Mouse (Mus musculus) hindbrain, embryonic 14.5 days (tissue): ENCODE data around the gene Ffar1. TPM values are rescaled to one million over a fixed set of nuclear protein-coding genes. Genes with fewer than 3 reads are reported as not detected.
"Not testable (repeated sequence)": the region's sequence is repeated elsewhere in the genome, so short reads cannot be mapped to it uniquely, and the experiment has no call there.

Experiments
- ATAC-seq: fragments of 200-750 bp; cut with Nextera tagmentation; 2 replicates; pipeline ENCODE4 v1.8.0; 2017; ENCODE audit warnings: moderate number of reproducible peaks, mild to moderate bottlenecking, moderate TSS enrichment, moderate library complexity; ENCODE audit not compliant: low FRiP score
- DNase-seq: peaks from one replicate; pipeline ENCODE4 v3.0.0-alpha.2; 2015; ENCODE audit warnings: low spot score
- H3K27ac ChIP-seq: fragments of 300-500 bp; sonication (generic); 2 replicates; pipeline ENCODE4 v1.5.1; 2014; ENCODE audit warnings: mild to moderate bottlenecking, moderate library complexity
- H3K27me3 ChIP-seq: fragments of 300-500 bp; sonication (generic); 2 replicates; pipeline ENCODE4 v1.6.1; 2014; ENCODE audit warnings: mild to moderate bottlenecking, low read length, mixed read lengths; ENCODE audit not compliant: control insufficient read depth, insufficient read depth
- H3K36me3 ChIP-seq: fragments of 300-500 bp; sonication (generic); replicated peaks from 2 replicates; pipeline ENCODE4 v1.6.1; 2014; ENCODE audit not compliant: control insufficient read depth, insufficient read depth
- H3K4me1 ChIP-seq: fragments of 300-500 bp; sonication (generic); replicated peaks from 2 replicates; pipeline ENCODE4 v1.6.1; 2014; ENCODE audit warnings: antibody characterized with exemption, low read length, mixed read lengths; ENCODE audit not compliant: control insufficient read depth, insufficient read depth
- H3K4me2 ChIP-seq: fragments of 300-500 bp; sonication (generic); replicated peaks from 2 replicates; pipeline ENCODE4 v1.6.1; 2014; ENCODE audit warnings: mild to moderate bottlenecking, moderate library complexity
- H3K4me3 ChIP-seq: fragments of 300-500 bp; sonication (generic); replicated peaks from 2 replicates; pipeline ENCODE4 v1.5.1; 2014; ENCODE audit warnings: mild to moderate bottlenecking, low read length
- H3K9ac ChIP-seq: fragments of 300-500 bp; sonication (generic); 2 replicates; pipeline ENCODE4 v1.6.1; 2014
- H3K9me3 ChIP-seq: fragments of 300-500 bp; sonication (generic); 2 replicates; pipeline ENCODE4 v1.6.1; 2016; ENCODE audit warnings: low read length; ENCODE audit not compliant: control insufficient read depth
- WGBS: fragments of 180-500 bp; shearing (Covaris S2); extraction: QIAGEN DNeasy Blood & Tissue Kit; methylation state at CpG from one replicate; pipeline ENCODE4 v1.1.7; 2014; 5-methylcytosine and 5-hydroxymethylcytosine counted together
- polyA plus RNA-seq: library from polyadenylated mRNA; unstranded; fragments of >200 nt; fragmentation: Nextera tagmentation; extraction: Ambion mirVana; gene quantifications from 2 replicates; pipeline ENCODE4 v1.2.1, GENCODE M21; 2014

The Ffar1 gene
- polyA plus RNA-seq, 1 experiment from 2014 or later = not detected

DNA sequence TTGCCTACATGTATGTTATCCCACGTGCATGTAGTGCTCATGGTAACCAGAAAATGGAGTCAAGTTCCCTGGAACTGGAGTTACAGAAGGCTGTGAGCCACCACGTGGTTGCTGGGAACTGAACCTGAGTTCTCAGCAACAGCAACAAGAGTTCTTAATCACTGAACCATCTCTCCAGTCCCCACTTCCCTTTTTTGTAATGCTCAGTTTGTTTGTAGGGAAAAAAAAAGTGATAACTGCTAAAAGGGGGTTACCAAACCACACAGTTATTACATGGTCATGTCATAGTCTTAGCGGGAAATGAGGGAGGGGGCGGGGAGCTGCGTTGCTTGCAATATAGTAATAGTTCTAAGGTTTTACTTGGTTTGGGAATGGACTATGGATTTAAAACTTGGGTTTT is 19.3 kb downstream of the Ffar1 start:
- ATAC-seq (no peak), DNase-seq (no peak)
- WGBS = 86% methylated on average over 5 of the region's 5 CpGs
- no peak overlapping the region for H3K27ac ChIP-seq
- no peaks in the 10 kb centered on the region for H3K27me3 ChIP-seq
- no peak overlapping the region for H3K4me2 ChIP-seq
- no peak overlapping the region for H3K4me3 ChIP-seq
- H3K9ac ChIP-seq = no peak overlapping the region
- H3K36me3 ChIP-seq = no peaks in the 10 kb centered on the region
- H3K9me3 ChIP-seq = no peaks in the 10 kb centered on the region
- H3K4me1 ChIP-seq = no peaks in the 10 kb centered on the region

DNA sequence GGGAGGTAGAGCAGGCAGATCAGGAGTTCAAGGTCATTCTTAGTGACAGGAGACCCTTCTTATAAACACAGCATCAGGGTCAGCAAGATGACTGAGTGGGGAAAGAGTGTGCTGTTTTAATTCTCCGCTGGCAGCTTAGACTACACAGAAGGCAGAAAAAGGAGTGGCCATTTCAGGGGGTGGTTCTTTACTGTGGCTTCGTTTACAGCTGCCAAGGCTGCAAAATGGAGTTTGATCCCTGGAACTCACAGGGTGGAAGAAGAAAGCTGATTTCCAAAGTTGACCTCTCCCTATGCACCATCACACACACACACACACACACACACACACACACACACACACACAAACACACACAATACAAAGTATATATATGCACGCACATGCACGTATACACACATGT is 20.0 kb downstream of the Ffar1 start:
- Histone ChIP-seq H3K36me3 (no peaks in the 10 kb centered on the region), H3K27ac (no peak overlapping the region), H3K4me1 (no peaks in the 10 kb centered on the region), H3K9ac (no peak overlapping the region), H3K27me3 (no peaks in the 10 kb centered on the region), H3K4me2 (no peak overlapping the region), H3K4me3 (no peak overlapping the region), H3K9me3 (no peaks in the 10 kb centered on the region)
- WGBS = 83% methylated on average over 4 of the region's 4 CpGs
- no peak for ATAC-seq
- DNase-seq = no peak

DNA sequence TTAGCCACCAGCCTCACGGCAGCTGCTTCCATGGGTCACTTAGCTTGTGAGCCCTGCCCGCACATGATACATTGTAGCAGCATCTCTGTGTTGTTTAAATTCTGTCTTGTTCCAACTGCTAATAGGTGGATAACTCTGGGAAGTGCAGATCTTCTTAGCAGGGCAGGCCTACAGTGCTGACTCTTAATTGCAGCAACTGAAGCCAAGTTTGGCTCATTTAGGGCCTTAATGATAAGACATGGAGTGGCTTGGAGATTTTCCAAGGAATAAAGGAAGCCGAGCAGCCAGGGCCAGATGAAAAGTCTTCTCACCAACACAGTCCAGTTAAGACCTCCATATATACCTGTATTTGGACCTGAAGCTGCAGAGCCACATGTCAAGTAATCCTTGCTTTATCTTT is 21.1 kb downstream of the Ffar1 start:
- Histone ChIP-seq H3K27me3 (no peaks in the 10 kb centered on the region), H3K4me1 (no peaks in the 10 kb centered on the region), H3K4me3 (no peak overlapping the region), H3K4me2 (no peak overlapping the region), H3K9me3 (no peaks in the 10 kb centered on the region), H3K27ac (no peak overlapping the region), H3K36me3 (no peaks in the 10 kb centered on the region), H3K9ac (no peak overlapping the region)
- ATAC-seq = no peak
- WGBS = 74% methylated on average over 3 of the region's 3 CpGs
- no peak for DNase-seq

DNA sequence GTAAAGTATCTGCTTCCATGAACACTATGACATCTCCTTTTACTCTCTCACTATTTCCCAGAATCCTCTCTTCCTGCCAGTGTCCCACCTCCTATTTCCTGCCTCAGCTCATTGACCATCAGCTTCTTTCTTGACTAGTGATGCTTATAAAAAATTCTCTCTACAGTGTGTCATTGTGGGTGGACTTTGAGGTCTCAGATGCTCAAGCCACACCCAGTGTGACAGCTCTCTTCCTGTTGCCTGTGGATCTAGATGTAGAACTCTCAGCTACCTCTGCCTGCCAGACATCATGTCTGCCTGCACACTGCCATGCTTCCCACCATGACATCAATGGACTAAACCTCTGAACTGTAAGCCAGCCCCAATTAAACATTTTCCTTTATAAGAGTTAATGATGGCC is 24.1 kb downstream of the Ffar1 start:
- no peaks in the 10 kb centered on the region for H3K9me3 ChIP-seq
- H3K4me2 ChIP-seq = no peak overlapping the region
- no peaks in the 10 kb centered on the region for H3K36me3 ChIP-seq
- no peaks in the 10 kb centered on the region for H3K4me1 ChIP-seq
- DNase-seq = no peak
- no peak overlapping the region for H3K27ac ChIP-seq
- no peaks in the 10 kb centered on the region for H3K27me3 ChIP-seq
- H3K4me3 ChIP-seq = no peak overlapping the region
- no peak for ATAC-seq
- H3K9ac ChIP-seq = no peak overlapping the region

DNA sequence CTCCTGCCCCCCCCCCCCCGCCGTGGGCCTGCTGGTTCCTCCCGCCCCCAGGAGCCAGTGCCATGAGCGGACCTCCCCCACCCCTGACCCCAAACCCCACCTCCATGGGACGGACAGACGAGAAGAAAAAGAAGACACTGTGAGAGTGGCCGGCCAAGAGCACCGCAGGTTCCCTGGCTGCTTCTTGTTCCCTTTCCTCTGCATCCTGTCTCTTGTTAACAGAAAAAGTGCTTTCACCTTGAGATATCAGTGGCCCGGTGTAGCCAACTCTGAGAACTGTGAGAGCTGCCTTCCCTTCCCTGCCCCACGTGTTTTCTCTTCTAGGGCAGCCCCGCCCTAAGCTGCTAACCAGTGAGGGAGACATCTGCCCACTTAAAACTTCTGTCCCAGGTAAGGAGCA is 28.7 kb downstream of the Ffar1 start:
- not testable (repeated sequence) for H3K9me3 ChIP-seq, H3K4me3 ChIP-seq, ATAC-seq, H3K4me2 ChIP-seq, H3K27me3 ChIP-seq, H3K4me1 ChIP-seq, H3K27ac ChIP-seq, H3K36me3 ChIP-seq, DNase-seq, H3K9ac ChIP-seq
- 41% methylated on average over 8 of the region's 11 CpGs for WGBS

DNA sequence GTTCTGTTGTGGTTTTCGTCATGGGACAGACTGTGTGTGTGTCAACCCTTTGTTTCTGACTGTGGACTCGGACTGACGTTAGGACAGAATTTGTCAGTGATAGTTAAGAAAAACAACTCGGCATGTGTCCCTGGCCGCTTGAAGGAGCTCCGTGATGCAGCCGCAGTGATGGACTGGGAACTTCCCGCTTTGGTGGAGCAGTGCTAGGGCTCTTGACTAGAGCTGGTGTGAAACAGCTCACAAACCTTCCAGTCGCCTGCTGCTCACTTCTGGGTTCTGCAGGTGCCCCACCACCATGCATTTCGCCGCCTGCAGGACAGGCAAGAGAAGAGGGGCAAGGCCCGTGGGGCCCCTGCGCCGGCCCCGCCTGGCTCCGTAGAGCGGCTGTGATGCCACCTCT is 29.1 kb downstream of the Ffar1 start:
- 67% methylated on average over 15 of the region's 17 CpGs for WGBS
- Histone ChIP-seq H3K4me2 (no peak overlapping the region), H3K4me1 (no peaks in the 10 kb centered on the region), H3K9me3 (no peaks in the 10 kb centered on the region), H3K36me3 (no peaks in the 10 kb centered on the region), H3K27me3 (no peaks in the 10 kb centered on the region), H3K4me3 (no peak overlapping the region), H3K9ac (no peak overlapping the region), H3K27ac (no peak overlapping the region)
- no peak for DNase-seq
- no peak for ATAC-seq

DNA sequence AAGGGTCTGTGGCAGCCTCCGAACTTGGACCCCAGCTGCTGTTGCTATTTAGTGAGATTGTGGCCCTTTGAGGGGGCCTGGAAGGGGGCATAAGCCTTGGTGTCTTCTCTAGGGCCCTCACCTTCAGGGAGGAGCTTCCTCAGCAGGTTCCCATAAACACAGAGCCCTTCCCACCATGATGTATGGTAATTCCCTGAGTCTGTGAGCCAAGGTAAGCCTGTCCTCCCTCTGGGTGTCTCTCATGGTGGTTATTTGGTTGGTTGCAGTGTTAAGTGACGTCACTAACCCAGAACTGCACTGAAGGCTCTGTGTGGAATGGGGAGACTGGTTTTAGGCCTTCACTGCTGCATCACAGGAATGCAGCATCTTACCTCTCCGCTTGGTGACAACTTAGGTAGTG is 31.9 kb downstream of the Ffar1 start:
- DNase-seq = no peak
- WGBS = 66% methylated on average over 3 of the region's 3 CpGs

DNA sequence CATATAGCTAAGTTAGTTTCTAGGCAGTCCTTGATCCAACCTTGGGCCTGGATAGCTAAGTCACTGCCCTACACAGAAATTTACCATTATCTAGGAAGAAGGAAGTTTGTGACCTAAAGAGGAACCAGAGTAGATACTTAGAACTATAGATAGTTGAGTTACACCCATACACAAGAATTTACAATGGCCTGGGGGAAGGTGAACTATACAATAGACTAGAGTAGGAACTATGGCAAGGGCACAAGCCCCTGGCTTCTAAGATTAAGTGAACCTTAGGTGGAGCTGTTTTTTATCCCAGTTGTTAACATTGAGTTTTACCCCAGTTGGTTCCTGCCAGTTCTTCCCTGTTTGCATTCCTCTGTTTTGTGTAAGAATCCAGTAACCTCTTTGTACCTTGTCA is 32.5 kb downstream of the Ffar1 start:
- not testable (repeated sequence) for H3K27ac ChIP-seq, DNase-seq, H3K4me1 ChIP-seq, H3K4me3 ChIP-seq, H3K9me3 ChIP-seq, H3K4me2 ChIP-seq, H3K27me3 ChIP-seq, H3K9ac ChIP-seq, H3K36me3 ChIP-seq, ATAC-seq

More for the DNA sequence above, 31.9 kb downstream of the Ffar1 start:
- no peaks in the 10 kb centered on the region for H3K27me3 ChIP-seq
- ATAC-seq = no peak
- H3K36me3 ChIP-seq = no peaks in the 10 kb centered on the region
- no peak overlapping the region for H3K4me3 ChIP-seq
- no peak overlapping the region for H3K9ac ChIP-seq
- no peaks in the 10 kb centered on the region for H3K4me1 ChIP-seq
- no peak overlapping the region for H3K27ac ChIP-seq
- no peaks in the 10 kb centered on the region for H3K9me3 ChIP-seq
- H3K4me2 ChIP-seq = no peak overlapping the region

DNA sequence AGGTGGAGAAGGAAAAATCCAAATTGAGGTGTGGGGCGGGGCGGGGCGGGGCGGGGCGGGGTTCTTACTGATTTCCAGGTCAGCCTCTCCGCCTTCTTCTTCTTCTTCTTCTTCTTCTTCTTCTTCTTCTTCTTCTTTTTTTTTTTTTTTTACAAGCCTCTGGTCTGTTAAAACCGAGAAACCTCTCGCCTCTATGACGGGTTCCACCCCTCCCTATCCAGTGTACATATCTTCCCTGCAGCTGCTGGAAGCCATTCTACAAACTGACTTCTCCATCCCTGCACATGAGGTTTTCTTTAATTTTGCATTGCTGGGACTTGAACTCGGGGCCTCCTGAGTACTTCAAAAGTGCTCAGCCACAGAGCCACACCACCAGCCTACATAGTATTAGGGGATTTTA is 34.7 kb downstream of the Ffar1 start:
- H3K27ac ChIP-seq = no peak overlapping the region
- H3K36me3 ChIP-seq = no peaks in the 10 kb centered on the region
- H3K4me3 ChIP-seq = no peak overlapping the region
- no peak overlapping the region for H3K9ac ChIP-seq
- DNase-seq (no peak), ATAC-seq (no peak)
- no peaks in the 10 kb centered on the region for H3K9me3 ChIP-seq
- H3K27me3 ChIP-seq = no peaks in the 10 kb centered on the region
- no peaks in the 10 kb centered on the region for H3K4me1 ChIP-seq
- WGBS = 93% methylated on average over 10 of the region's 10 CpGs
- H3K4me2 ChIP-seq = no peak overlapping the region

DNA sequence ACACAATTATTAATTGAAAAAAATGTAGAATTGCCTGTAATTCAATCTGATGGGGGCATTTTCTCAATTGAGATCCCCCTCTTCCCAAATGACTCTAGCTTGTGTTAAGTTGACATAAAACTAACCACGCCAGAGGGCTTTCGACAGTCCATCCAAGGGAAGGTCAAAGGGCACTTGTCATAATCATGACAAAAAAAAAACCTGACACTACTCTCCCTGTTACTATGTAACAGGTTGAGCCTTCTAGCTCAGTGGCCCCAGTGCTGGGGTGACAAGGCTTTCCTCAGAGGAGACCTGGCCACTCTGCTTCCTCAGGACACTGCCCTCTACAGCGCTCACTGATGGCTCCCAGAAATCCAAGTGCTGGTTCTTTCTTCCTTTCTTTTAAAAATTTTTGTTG is 37.1 kb downstream of the Ffar1 start:
- no peak for ATAC-seq
- 93% methylated on average over 3 of the region's 3 CpGs for WGBS
- H3K27ac ChIP-seq = no peak overlapping the region

More for the DNA sequence above, 37.1 kb downstream of the Ffar1 start:
- Histone ChIP-seq H3K9ac (no peak overlapping the region), H3K27me3 (no peaks in the 10 kb centered on the region), H3K4me1 (no peaks in the 10 kb centered on the region), H3K9me3 (no peaks in the 10 kb centered on the region), H3K4me3 (no peak overlapping the region), H3K4me2 (no peak overlapping the region), H3K36me3 (no peaks in the 10 kb centered on the region)
- DNase-seq = no peak
